6 mouse cellular contexts compared by ENCODE assay signal in genomic region chr4:127421927-127422450, GRCm38 (mm10).
"Had no signal": no experiment of that assay in that cellular context is flagged by ENCODE, and none has a peak within 500 bp of the region (broad histone marks: within the 10 kb centered on the region; RNA-seq: fewer than 3 reads in every experiment).

No protein-coding gene starts in this region.

- ATAC-seq: liver, postnatal 0 days; midbrain, embryonic 13.5 days had no signal

- DNase-seq: kidney, postnatal 10 days; kidney, postnatal 4 days; liver, embryonic 13.5 days; liver, postnatal 0 days; lung, postnatal 14 days had no signal
